Mouse (Mus musculus): ENCODE data around the gene Smad6. TPM values are rescaled to one million over a fixed set of nuclear protein-coding genes. Genes with fewer than 3 reads are reported as not detected.

The Smad6 gene
- polyA plus RNA-seq, 1 experiment from 2014 or later: 13.2 TPM

GRCm38 (mm10) chr9:63919001-63919555 lies 102.8 kb downstream of the Smad6 start:
- Histone ChIP-seq H3K9ac (no peak overlapping the region), H3K27me3 (no peaks in the 10 kb centered on the region), H3K4me1 (peaks cover 61% of the 10 kb centered on the region), H3K27ac (peak overlapping the region; percentile 42; the same call in 1 of the 2 replicates), H3K36me3 (no peaks in the 10 kb centered on the region), H3K9me3 (no peaks in the 10 kb centered on the region), H3K4me2 (no peak overlapping the region), H3K4me3 (no peak overlapping the region)
- 0 out of 2 replicates have a peak, but pooled peaks have one; percentile 7 for ATAC-seq (ENCODE audit: borderline replicate concordance, extremely low read depth, low FRiP score, low TSS enrichment)
- 55% methylated on average over 18 of the region's 18 CpGs for WGBS

GRCm38 (mm10) chr9:63918245-63918644 lies 103.6 kb downstream of the Smad6 start:
- Histone ChIP-seq H3K4me1 (peaks cover 56% of the 10 kb centered on the region), H3K9me3 (no peaks in the 10 kb centered on the region), H3K27ac (0 out of 2 replicates have a peak overlapping the region, but pooled peaks have one; percentile 42), H3K4me2 (no peak overlapping the region), H3K4me3 (no peak overlapping the region), H3K36me3 (no peaks in the 10 kb centered on the region), H3K9ac (no peak overlapping the region), H3K27me3 (no peaks in the 10 kb centered on the region)
- WGBS: 65% methylated on average over 4 of the region's 4 CpGs
- peak; percentile 28; the same call in 1 of the 2 replicates for ATAC-seq (ENCODE audit: borderline replicate concordance, extremely low read depth, low FRiP score, low TSS enrichment)

GRCm38 (mm10) chr9:63916441-63916840 lies 105.4 kb downstream of the Smad6 start:
- no peak for ATAC-seq (ENCODE audit: borderline replicate concordance, extremely low read depth, low FRiP score, low TSS enrichment)
- H3K27ac ChIP-seq: 0 out of 2 replicates have a peak overlapping the region, but pooled peaks have one; percentile 7
- WGBS: 67% methylated on average over 6 of the region's 6 CpGs

GRCm38 (mm10) chr9:63915976-63916375 lies 105.9 kb downstream of the Smad6 start:
- H3K4me1 ChIP-seq: peaks cover 58% of the 10 kb centered on the region
- H3K9me3 ChIP-seq: no peaks in the 10 kb centered on the region
- 57% methylated on average over 5 of the region's 5 CpGs for WGBS
- ATAC-seq (ENCODE audit: borderline replicate concordance, extremely low read depth, low FRiP score, low TSS enrichment): no peak
- no peak overlapping the region for H3K4me2 ChIP-seq
- no peaks in the 10 kb centered on the region for H3K27me3 ChIP-seq
- no peak overlapping the region for H3K4me3 ChIP-seq
- H3K27ac ChIP-seq: 0 out of 2 replicates have a peak overlapping the region, but pooled peaks have one; percentile 7
- H3K36me3 ChIP-seq: no peaks in the 10 kb centered on the region
- H3K9ac ChIP-seq: no peak overlapping the region

More at GRCm38 (mm10) chr9:63916441-63916840, 105.4 kb downstream of the Smad6 start:
- H3K4me1 ChIP-seq: peaks cover 58% of the 10 kb centered on the region
- no peaks in the 10 kb centered on the region for H3K27me3 ChIP-seq
- no peak overlapping the region for H3K4me2 ChIP-seq
- H3K4me3 ChIP-seq: no peak overlapping the region
- no peaks in the 10 kb centered on the region for H3K9me3 ChIP-seq
- H3K9ac ChIP-seq: no peak overlapping the region
- no peaks in the 10 kb centered on the region for H3K36me3 ChIP-seq

GRCm38 (mm10) chr9:63914944-63915343 lies 106.9 kb downstream of the Smad6 start:
- Histone ChIP-seq H3K9ac (no peak overlapping the region), H3K4me1 (peaks cover 61% of the 10 kb centered on the region), H3K36me3 (no peaks in the 10 kb centered on the region), H3K4me3 (no peak overlapping the region), H3K9me3 (no peaks in the 10 kb centered on the region), H3K27ac (peak overlapping the region; percentile 41), H3K4me2 (no peak overlapping the region), H3K27me3 (no peaks in the 10 kb centered on the region)
- 20% methylated on average over 5 of the region's 5 CpGs for WGBS
- ATAC-seq (ENCODE audit: borderline replicate concordance, extremely low read depth, low FRiP score, low TSS enrichment): peak; percentile 25; the same call in 1 of the 2 replicates

GRCm38 (mm10) chr9:63912051-63912450 lies 109.8 kb downstream of the Smad6 start:
- H3K27ac ChIP-seq: peak overlapping the region; percentile 71
- no peaks in the 10 kb centered on the region; the same call in 1 of the 2 replicates for H3K27me3 ChIP-seq
- no peak for ATAC-seq (ENCODE audit: borderline replicate concordance, extremely low read depth, low FRiP score, low TSS enrichment)

GRCm38 (mm10) chr9:63909618-63910017 lies 112.2 kb downstream of the Smad6 start:
- Histone ChIP-seq H3K27me3 (no peaks in the 10 kb centered on the region; the same call in 1 of the 2 replicates), H3K27ac (peak overlapping the region; percentile 73), H3K4me1 (peaks cover 18% of the 10 kb centered on the region), H3K36me3 (no peaks in the 10 kb centered on the region), H3K4me2 (no peak overlapping the region), H3K9ac (no peak overlapping the region), H3K9me3 (no peaks in the 10 kb centered on the region), H3K4me3 (no peak overlapping the region)
- WGBS: 10% methylated on average over 5 of the region's 5 CpGs
- ATAC-seq (ENCODE audit: borderline replicate concordance, extremely low read depth, low FRiP score, low TSS enrichment): peak; percentile 73

More at GRCm38 (mm10) chr9:63912051-63912450, 109.8 kb downstream of the Smad6 start:
- H3K4me1 ChIP-seq: peaks cover 39% of the 10 kb centered on the region
- no peak overlapping the region for H3K9ac ChIP-seq
- no peak overlapping the region for H3K4me2 ChIP-seq
- H3K36me3 ChIP-seq: no peaks in the 10 kb centered on the region
- 26% methylated on average over 9 of the region's 9 CpGs for WGBS
- no peak overlapping the region for H3K4me3 ChIP-seq
- no peaks in the 10 kb centered on the region for H3K9me3 ChIP-seq

GRCm38 (mm10) chr9:63904543-63904942 lies 117.3 kb downstream of the Smad6 start:
- no peaks in the 10 kb centered on the region for H3K4me1 ChIP-seq
- H3K36me3 ChIP-seq: no peaks in the 10 kb centered on the region
- no peaks in the 10 kb centered on the region for H3K9me3 ChIP-seq
- 82% methylated on average over 2 of the region's 2 CpGs for WGBS
- no peaks in the 10 kb centered on the region; the same call in 1 of the 2 replicates for H3K27me3 ChIP-seq
- no peak overlapping the region for H3K4me2 ChIP-seq
- no peak overlapping the region for H3K27ac ChIP-seq
- ATAC-seq (ENCODE audit: borderline replicate concordance, extremely low read depth, low FRiP score, low TSS enrichment): no peak
- H3K4me3 ChIP-seq: no peak overlapping the region
- no peak overlapping the region for H3K9ac ChIP-seq

Other genes with a start within 250 kb of the Smad6 start
- not detected in 2 replicates for gene Lctl, start 95.1 kb upstream of the Smad6 start, polyA plus RNA-seq (2015; fragmentation: Nextera tagmentation; extraction: Ambion mirVana)
- 26.3 and 26.6 TPM in 2 replicates for gene Zwilch, start 151.0 kb upstream of the Smad6 start, polyA plus RNA-seq (2015; fragmentation: Nextera tagmentation; extraction: Ambion mirVana)
- 1,133 and 1,159 TPM in 2 replicates for gene Rpl4, start 151.3 kb upstream of the Smad6 start, polyA plus RNA-seq (2015; fragmentation: Nextera tagmentation; extraction: Ambion mirVana)
- gene Snapc5, start 157.2 kb upstream of the Smad6 start, polyA plus RNA-seq (2015; fragmentation: Nextera tagmentation; extraction: Ambion mirVana): 30.6 and 32.8 TPM in 2 replicates
- 1.1 and 2.4 TPM in 2 replicates for gene Uchl4, start 213.1 kb upstream of the Smad6 start, polyA plus RNA-seq (2015; fragmentation: Nextera tagmentation; extraction: Ambion mirVana)
- 69.9 and 70.3 TPM in 2 replicates for gene Map2k1, start 231.6 kb upstream of the Smad6 start, polyA plus RNA-seq (2015; fragmentation: Nextera tagmentation; extraction: Ambion mirVana)